Mouse (Mus musculus) C2C12 (cell line): ENCODE measurements around the gene Ppp4r2. TPM values are rescaled to one million over a fixed set of nuclear protein-coding genes. Genes with fewer than 3 reads are reported as not detected.

Experiments
- H3K27me3 ChIP-seq: one replicate; pipeline ENCODE4 v1.6.1; 2011; ENCODE audit not compliant: control insufficient read depth, insufficient read depth, insufficient read length
- H3K36me3 ChIP-seq: one replicate; pipeline ENCODE4 v1.6.1; 2011; ENCODE audit not compliant: control insufficient read depth, insufficient read depth
- H3K4me3 ChIP-seq: one replicate; pipeline ENCODE4 v1.5.1; 2011; ENCODE audit warnings: mild to moderate bottlenecking, control low read depth; ENCODE audit not compliant: poor library complexity, insufficient read depth, severe bottlenecking
- H3K79me2 ChIP-seq: one replicate; pipeline ENCODE4 v1.6.1; 2011; ENCODE audit not compliant: control insufficient read depth, insufficient read depth
- H3K79me3 ChIP-seq: one replicate; pipeline ENCODE4 v1.6.1; 2011; ENCODE audit warnings: low read depth, control low read depth
- H3ac ChIP-seq: one replicate; pipeline ENCODE3; 2011; ENCODE audit warnings: low read depth; ENCODE audit not compliant: control insufficient read depth, insufficient read length
- CEBPB ChIP-seq: IDR thresholded peaks from one replicate; pipeline ENCODE4 v1.6.1; 2011; ENCODE audit warnings: low read depth, mild to moderate bottlenecking, control low read depth, moderate library complexity
- CTCF ChIP-seq: IDR thresholded peaks from one replicate; pipeline ENCODE4 v1.5.1; 2011; ENCODE audit not compliant: control insufficient read depth, insufficient read depth, insufficient read length
- FOSL1 ChIP-seq: IDR thresholded peaks from one replicate; pipeline ENCODE4 v1.8.0; 2011; ENCODE audit warnings: mild to moderate bottlenecking, low read length; ENCODE audit not compliant: poor library complexity, insufficient read depth, severe bottlenecking
- MAX ChIP-seq: IDR thresholded peaks from one replicate; pipeline ENCODE4 v1.6.1; 2011; ENCODE audit warnings: mild to moderate bottlenecking, control low read depth
- MYOD1 ChIP-seq: IDR thresholded peaks from one replicate; pipeline ENCODE4 v1.6.1; 2011; ENCODE audit warnings: low read depth; ENCODE audit not compliant: control insufficient read depth, insufficient read length
- MYOG ChIP-seq: IDR thresholded peaks from one replicate; pipeline ENCODE4 v1.6.1; 2011; ENCODE audit not compliant: control insufficient read depth, insufficient read length; ENCODE audit errors: extremely low read depth
- USF1 ChIP-seq: IDR thresholded peaks from one replicate; pipeline ENCODE4 v1.6.1; 2011; ENCODE audit warnings: low read depth, mild to moderate bottlenecking, control low read depth, moderate library complexity
- long read RNA-seq, 2 experiments: library from polyadenylated mRNA; unstranded; transcript quantifications; one replicate each; pipeline ENCODE4 v2.0.0; 2019 to 2020
- polyA plus RNA-seq: library from polyadenylated mRNA; unstranded; fragments of >200 nt; fragmentation: generic; extraction: Trizol; gene quantifications from one replicate; pipeline ENCODE4 v1.2.1, GENCODE M21; 2012; ENCODE audit warnings: missing spikeins

Gene Ppp4r2
- polyA plus RNA-seq = 20.9 TPM
- long read RNA-seq, experiment 1, full-length matches to known transcripts = 2 of 13 reads
- long read RNA-seq, experiment 1, partial matches to known transcripts = 4 of 13 reads
- long read RNA-seq, experiment 1, other reads (novel, unspliced or antisense) = 7 of 13 reads
- long read RNA-seq, experiment 2, full-length matches to known transcripts = 17 of 31 reads
- long read RNA-seq, experiment 2, partial matches to known transcripts = 10 of 31 reads
- long read RNA-seq, experiment 2, other reads (novel, unspliced or antisense) = 4 of 31 reads

DNA sequence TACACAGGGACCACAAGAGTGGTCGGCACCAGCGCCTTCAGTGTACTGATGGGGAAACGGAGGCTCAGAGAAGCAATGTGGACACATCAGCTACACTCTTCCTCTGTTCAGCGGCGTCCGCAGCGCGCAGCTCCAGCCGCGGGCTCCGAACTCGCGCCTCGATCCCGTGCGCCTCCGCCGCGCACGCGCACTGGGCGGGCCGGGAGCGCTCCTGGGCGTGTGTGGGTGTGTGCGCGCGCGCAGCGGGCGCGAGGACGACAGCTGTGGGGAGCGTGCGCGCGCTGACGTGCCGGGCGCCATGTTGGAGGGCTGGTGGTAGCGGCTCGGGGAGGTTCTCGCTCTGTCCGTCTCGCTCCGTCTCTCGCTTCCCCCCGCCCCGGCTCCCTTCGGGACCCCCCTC is at the start of gene Ppp4r2:
Gene Ppp4r2 (plus strand): TSS at position 268 of the 400 bp plus-strand sequence.
- peaks cover 46% of the 10 kb centered on the region for H3K79me3 ChIP-seq
- H3K79me2 ChIP-seq = peaks cover 46% of the 10 kb centered on the region
- H3K36me3 ChIP-seq = peaks cover 37% of the 10 kb centered on the region
- peak within 1 kb of the TSS; percentile 82 for H3ac ChIP-seq
- TF ChIP-seq MYOG = no peak
- no peak for TF ChIP-seq CEBPB
- TF ChIP-seq MAX = peak; percentile 59
- peak; percentile 47 for TF ChIP-seq MYOD1
- TF ChIP-seq FOSL1 = no peak
- no peaks in the 10 kb centered on the region for H3K27me3 ChIP-seq
- peak within 1 kb of the TSS; percentile 77 for H3K4me3 ChIP-seq

DNA sequence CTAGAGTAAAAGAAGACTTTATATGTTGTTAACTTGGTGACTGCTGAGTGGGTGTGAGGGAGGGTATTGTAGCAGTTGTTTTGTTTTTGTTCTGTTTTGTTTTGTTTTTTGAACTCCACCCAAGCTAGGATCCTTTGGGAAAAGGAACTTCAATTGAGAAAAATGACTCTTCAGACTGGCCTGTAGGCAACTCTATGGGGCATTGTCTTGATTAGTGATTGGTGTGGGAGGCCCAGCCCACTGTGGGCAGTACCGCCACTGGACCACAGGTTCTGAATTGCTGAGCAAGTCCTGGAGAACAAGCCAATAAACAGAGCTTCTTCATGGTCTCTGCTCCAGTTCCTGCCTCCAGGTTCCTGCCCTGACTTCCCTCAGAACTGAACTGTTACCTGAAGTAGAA is 45.7 kb upstream of the Ppp4r2 start:
- TF ChIP-seq CEBPB = no peak
- no peak for TF ChIP-seq MYOG
- TF ChIP-seq FOSL1 = no peak
- TF ChIP-seq CTCF = no peak
- TF ChIP-seq MYOD1 = no peak
- TF ChIP-seq USF1 = no peak
- TF ChIP-seq MAX = no peak
- Histone ChIP-seq H3K79me3 (no peaks in the 10 kb centered on the region), H3K36me3 (peaks cover 60% of the 10 kb centered on the region), H3K27me3 (no peaks in the 10 kb centered on the region), H3K4me3 (no peak overlapping the region), H3K79me2 (no peaks in the 10 kb centered on the region), H3ac (no peak overlapping the region)

DNA sequence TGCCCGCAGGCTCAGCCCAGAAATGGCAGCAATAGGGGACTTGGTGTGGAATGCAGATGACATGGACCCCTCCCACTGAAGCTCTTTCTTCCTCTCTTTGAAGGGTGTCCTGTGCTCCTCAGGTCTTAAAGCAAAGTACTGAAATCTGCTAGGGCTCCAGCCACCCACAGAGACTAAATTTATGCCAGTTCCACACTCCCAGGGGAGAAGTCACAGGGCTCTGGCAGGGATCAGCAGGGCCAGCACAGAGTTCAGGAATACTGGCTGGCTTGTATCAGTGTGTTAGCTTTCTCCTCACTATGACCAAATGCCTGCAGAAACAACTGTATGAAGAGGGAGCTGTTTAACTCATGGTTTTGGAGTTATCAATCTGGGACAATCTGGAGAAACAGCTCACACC is 44.3 kb upstream of the Ppp4r2 start:
- H3K36me3 ChIP-seq = peaks cover 57% of the 10 kb centered on the region

DNA sequence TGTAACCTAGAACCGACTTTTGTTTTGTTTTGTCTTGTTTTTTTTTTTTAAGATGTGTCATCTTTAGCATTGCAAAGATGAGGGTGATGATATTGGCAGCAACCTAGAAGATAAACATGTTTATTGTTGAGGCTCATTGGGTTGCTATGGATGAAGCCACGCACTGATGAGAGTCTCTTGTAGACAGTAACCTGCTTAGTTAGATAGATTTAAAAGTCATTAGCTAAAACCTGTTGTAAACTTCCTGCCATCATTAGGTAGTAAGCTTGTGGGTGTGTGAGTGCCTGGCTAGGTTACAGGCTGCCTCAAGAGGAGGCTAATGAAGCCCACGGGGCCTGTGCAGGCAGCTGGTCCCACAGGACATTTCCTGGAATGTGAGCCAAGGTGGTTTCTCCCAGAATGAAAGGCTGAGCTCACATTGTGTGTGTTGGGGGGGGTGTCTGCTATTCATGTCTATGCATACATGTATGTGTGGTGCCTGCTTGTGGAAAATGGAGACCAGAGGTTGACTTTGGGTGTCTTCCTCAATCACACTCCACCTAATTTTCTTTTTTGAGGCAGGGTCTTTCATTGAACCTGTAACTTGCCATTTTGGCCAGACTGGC is 41.3 kb upstream of the Ppp4r2 start:
- Histone ChIP-seq H3K4me3 (no peak overlapping the region), H3K27me3 (no peaks in the 10 kb centered on the region), H3K79me3 (no peaks in the 10 kb centered on the region), H3K36me3 (peaks cover 51% of the 10 kb centered on the region), H3K79me2 (no peaks in the 10 kb centered on the region), H3ac (no peak overlapping the region)
- TF ChIP-seq MYOD1 (no peak), FOSL1 (no peak), CTCF (no peak), MAX (no peak), MYOG (no peak), USF1 (no peak), CEBPB (no peak)

More for the DNA sequence above, 44.3 kb upstream of the Ppp4r2 start:
- Histone ChIP-seq H3ac (no peak overlapping the region), H3K79me2 (no peaks in the 10 kb centered on the region), H3K27me3 (no peaks in the 10 kb centered on the region), H3K4me3 (no peak overlapping the region), H3K79me3 (no peaks in the 10 kb centered on the region)
- TF ChIP-seq CTCF = no peak
- TF ChIP-seq MYOD1 = no peak
- TF ChIP-seq MYOG = no peak
- TF ChIP-seq CEBPB = no peak
- TF ChIP-seq USF1 = no peak
- TF ChIP-seq MAX = no peak
- TF ChIP-seq FOSL1 = no peak

DNA sequence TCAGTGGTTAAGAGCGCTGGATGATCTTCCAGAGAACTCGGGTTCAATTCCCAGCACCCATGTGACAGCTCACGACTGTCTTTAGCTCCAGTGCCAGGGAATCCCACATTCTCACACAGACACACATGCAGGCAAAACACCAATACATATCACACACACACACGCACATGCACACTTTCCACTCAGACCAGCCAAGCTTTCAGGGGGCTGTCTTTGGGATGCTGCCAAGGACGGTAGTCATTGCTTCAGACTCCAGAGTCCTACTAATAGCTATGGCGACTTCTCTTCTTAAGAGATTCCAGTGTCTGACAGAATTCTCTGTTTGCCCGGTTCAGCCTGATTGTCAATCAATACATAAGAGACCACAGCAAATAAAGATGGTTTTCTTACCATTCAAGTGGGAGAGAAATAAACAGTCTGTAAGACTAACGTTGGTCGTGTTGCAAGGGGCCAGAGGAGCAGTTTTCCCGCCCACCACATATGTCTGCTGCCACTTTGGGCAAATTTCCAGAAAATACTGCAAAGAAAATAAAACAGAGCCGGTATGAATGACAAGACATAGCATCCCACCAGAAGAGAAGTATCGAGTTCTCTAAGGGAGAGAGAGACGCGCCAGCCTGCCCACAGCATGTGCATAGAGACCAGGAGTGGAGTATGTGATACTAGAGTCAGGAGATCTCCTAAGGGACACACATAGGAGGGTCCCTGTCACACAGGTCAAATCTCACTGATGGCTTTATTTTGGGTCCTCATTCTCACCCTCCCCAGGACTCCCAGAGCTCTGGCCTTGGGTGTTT is 40.3 kb upstream of the Ppp4r2 start:
- Histone ChIP-seq H3ac (no peak overlapping the region), H3K4me3 (no peak overlapping the region), H3K79me3 (no peaks in the 10 kb centered on the region), H3K79me2 (no peaks in the 10 kb centered on the region), H3K27me3 (no peaks in the 10 kb centered on the region), H3K36me3 (peaks cover 51% of the 10 kb centered on the region)
- no peak for TF ChIP-seq MYOG
- TF ChIP-seq CEBPB = no peak
- TF ChIP-seq MAX = no peak
- TF ChIP-seq MYOD1 = no peak
- no peak for TF ChIP-seq USF1
- TF ChIP-seq CTCF = no peak
- TF ChIP-seq FOSL1 = no peak
